12 mouse cellular contexts compared by ENCODE assay signal in genomic region chr11:12394151-12394550, GRCm38 (mm10).
DNase-seq lines count a peak whose midpoint lies in the region; ATAC-seq and TF ChIP-seq lines count a peak whose summit lies in the region.
"Had no signal": no experiment of that assay in that cellular context is flagged by ENCODE, and none has a peak within 500 bp of the region (broad histone marks: within the 10 kb centered on the region; RNA-seq: fewer than 3 reads in every experiment).

No protein-coding gene starts in this region.

- no peaks in the 10 kb centered on the region for H3K27me3 ChIP-seq in midbrain, embryonic 11.5 days (ENCODE audit: control insufficient read depth, insufficient read depth, low read length)
- H3K27me3 ChIP-seq in midbrain, embryonic 16.5 days (ENCODE audit: control insufficient read depth, insufficient read depth, low read depth, low read length) = no peaks in the 10 kb centered on the region
- no peaks in the 10 kb centered on the region for H3K27me3 ChIP-seq in stomach, postnatal 0 days (ENCODE audit: control insufficient read depth, insufficient read depth, low read length)
- H3K27me3 ChIP-seq: neural tube, embryonic 13.5 days had no signal

- WGBS in midbrain, embryonic 11.5 days = 75% methylated on average over 3 of the region's 3 CpGs
- 68% methylated on average over 3 of the region's 3 CpGs for WGBS in midbrain, embryonic 16.5 days
- WGBS in stomach, postnatal 0 days = 47% methylated on average over 3 of the region's 3 CpGs

- no peaks in the 10 kb centered on the region for H3K9me3 ChIP-seq in midbrain, embryonic 11.5 days (ENCODE audit: control insufficient read depth, low read length)
- no peaks in the 10 kb centered on the region for H3K9me3 ChIP-seq in midbrain, embryonic 16.5 days (replicated peaks; ENCODE audit: control insufficient read depth, low read length, poor library complexity, severe bottlenecking)
- no peaks in the 10 kb centered on the region for H3K9me3 ChIP-seq in stomach, postnatal 0 days (ENCODE audit: control insufficient read depth, low read length)
- H3K9me3 ChIP-seq: neural tube, embryonic 13.5 days had no signal

- no peak overlapping the region for H3K27ac ChIP-seq in midbrain, embryonic 11.5 days (ENCODE audit: low read depth, low read length)
- no peak overlapping the region for H3K27ac ChIP-seq in midbrain, embryonic 16.5 days (ENCODE audit: low read length)
- peak overlapping the region; percentile 31; the same call in 1 of the 2 replicates for H3K27ac ChIP-seq in stomach, postnatal 0 days (replicated peaks)
- H3K27ac ChIP-seq: neural tube, embryonic 13.5 days had no signal

- H3K4me3 ChIP-seq in midbrain, embryonic 11.5 days (ENCODE audit: low read depth, low read length) = no peak overlapping the region
- H3K4me3 ChIP-seq in midbrain, embryonic 16.5 days (ENCODE audit: low read depth, low read length) = no peak overlapping the region
- H3K4me3 ChIP-seq in stomach, postnatal 0 days (ENCODE audit: low read depth, low read length) = no peak overlapping the region
- H3K4me3 ChIP-seq: neural tube, embryonic 13.5 days had no signal

- no peak for ATAC-seq in midbrain, embryonic 11.5 days (ENCODE audit: low FRiP score)
- no peak for ATAC-seq in midbrain, embryonic 16.5 days
- peak; percentile 73; the same call in 1 of the 2 replicates for ATAC-seq in stomach, postnatal 0 days (ENCODE audit: low FRiP score, low TSS enrichment)
- ATAC-seq in granulocyte monocyte progenitor cell, adult 5-6 weeks (replicated peaks; ENCODE audit: poor library complexity, severe bottlenecking) = no peak

- no peak for TF ChIP-seq EP300 in stomach, postnatal 0 days (optimal IDR thresholded peaks at IDR 0.05)

- TF ChIP-seq CTCF in stomach, postnatal 0 days (IDR thresholded peaks at IDR 0.05; ENCODE audit: low read depth) = no peak

- no peaks in the 10 kb centered on the region for H3K36me3 ChIP-seq in midbrain, embryonic 11.5 days (ENCODE audit: control insufficient read depth, insufficient read depth, low read length)
- no peaks in the 10 kb centered on the region for H3K36me3 ChIP-seq in midbrain, embryonic 16.5 days (ENCODE audit: control insufficient read depth, insufficient read depth, low read length)
- H3K36me3 ChIP-seq in stomach, postnatal 0 days (ENCODE audit: control insufficient read depth, insufficient read depth, low read length) = no peaks in the 10 kb centered on the region
- H3K36me3 ChIP-seq: neural tube, embryonic 13.5 days had no signal

- DNase-seq in midbrain, embryonic 11.5 days (ENCODE audit: low spot score, missing footprints) = peak; percentile 44
- peak; percentile 21 for DNase-seq in gastrocnemius, postnatal 25 days
- peak; percentile 74 to 79 for DNase-seq in left cerebral cortex, adult 18-20 months (ENCODE audit: low spot score in 2 of 2)
- no peak for DNase-seq in stomach, postnatal 0 days (ENCODE audit: low spot score)
- DNase-seq in spleen, postnatal 10 days (ENCODE audit: low spot score in 2 of 2) = no peak
- DNase-seq in adrenal gland, postnatal 14 days = no peak
- DNase-seq: cerebellum, adult 18-20 months; kidney, postnatal 10 days; thymus, postnatal 4 days had no signal

- H3K4me1 ChIP-seq in midbrain, embryonic 11.5 days (ENCODE audit: control insufficient read depth, insufficient read depth, low read length) = no peaks in the 10 kb centered on the region
- no peaks in the 10 kb centered on the region for H3K4me1 ChIP-seq in midbrain, embryonic 16.5 days (ENCODE audit: control insufficient read depth, insufficient read depth, low read length)
- no peaks in the 10 kb centered on the region for H3K4me1 ChIP-seq in stomach, postnatal 0 days (replicated peaks; ENCODE audit: control insufficient read depth, insufficient read depth)
- H3K4me1 ChIP-seq: neural tube, embryonic 13.5 days had no signal

- H3K4me2 ChIP-seq in midbrain, embryonic 11.5 days = no peak overlapping the region
- H3K4me2 ChIP-seq in midbrain, embryonic 16.5 days (ENCODE audit: low read length) = no peak overlapping the region
- H3K4me2 ChIP-seq in stomach, postnatal 0 days (replicated peaks; ENCODE audit: low read depth) = no peak overlapping the region
- H3K4me2 ChIP-seq: neural tube, embryonic 13.5 days had no signal

- no peak overlapping the region for H3K9ac ChIP-seq in midbrain, embryonic 11.5 days (ENCODE audit: low read length)
- no peak overlapping the region for H3K9ac ChIP-seq in midbrain, embryonic 16.5 days (ENCODE audit: low read depth, low read length)
- H3K9ac ChIP-seq in stomach, postnatal 0 days (ENCODE audit: low read length) = no peak overlapping the region
- H3K9ac ChIP-seq: neural tube, embryonic 13.5 days had no signal

Comparison
In these comparisons a context has a peak if more than half of its experiments do, and no peak if none do; other contexts are left out.
1. DNase-seq: peak in midbrain, embryonic 11.5 days (single experiment), gastrocnemius, postnatal 25 days (single experiment) and left cerebral cortex, adult 18-20 months (2 of 2); none in stomach, postnatal 0 days (single experiment), spleen, postnatal 10 days (0 of 2) and adrenal gland, postnatal 14 days (single experiment).